Mouse (Mus musculus): Measurements from ENCODE around the gene Sik1.

The Sik1 gene

DNA sequence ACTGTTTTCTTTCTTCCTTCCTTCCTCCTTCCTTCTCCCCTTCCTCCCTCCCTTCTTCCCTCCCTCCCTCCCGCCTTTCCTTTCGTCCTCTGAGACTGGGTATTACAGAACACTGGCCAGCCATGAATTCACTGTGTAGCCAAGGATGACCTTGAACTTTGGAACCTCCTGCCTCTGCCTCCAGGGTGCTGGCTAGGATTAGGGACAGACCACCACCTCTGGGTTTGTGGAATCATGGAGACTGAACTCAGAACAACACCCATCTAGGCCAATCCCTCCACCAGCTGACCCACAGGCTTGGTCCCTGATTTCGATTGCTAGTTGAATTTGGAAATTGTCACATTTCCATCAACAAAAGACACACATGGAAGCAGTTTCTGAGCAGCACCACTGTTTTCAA is 49.1 kb downstream of the Sik1 start:
- DNase-seq (ENCODE audit: low read depth) = no peak

GRCm38 (mm10) chr17:31806025-31806424 is 49.6 kb downstream of the Sik1 start:
- no peak for DNase-seq (ENCODE audit: low read depth)

GRCm38 (mm10) chr17:31805585-31805984 is 50.0 kb downstream of the Sik1 start:
- no peak for DNase-seq (ENCODE audit: low read depth)

DNA sequence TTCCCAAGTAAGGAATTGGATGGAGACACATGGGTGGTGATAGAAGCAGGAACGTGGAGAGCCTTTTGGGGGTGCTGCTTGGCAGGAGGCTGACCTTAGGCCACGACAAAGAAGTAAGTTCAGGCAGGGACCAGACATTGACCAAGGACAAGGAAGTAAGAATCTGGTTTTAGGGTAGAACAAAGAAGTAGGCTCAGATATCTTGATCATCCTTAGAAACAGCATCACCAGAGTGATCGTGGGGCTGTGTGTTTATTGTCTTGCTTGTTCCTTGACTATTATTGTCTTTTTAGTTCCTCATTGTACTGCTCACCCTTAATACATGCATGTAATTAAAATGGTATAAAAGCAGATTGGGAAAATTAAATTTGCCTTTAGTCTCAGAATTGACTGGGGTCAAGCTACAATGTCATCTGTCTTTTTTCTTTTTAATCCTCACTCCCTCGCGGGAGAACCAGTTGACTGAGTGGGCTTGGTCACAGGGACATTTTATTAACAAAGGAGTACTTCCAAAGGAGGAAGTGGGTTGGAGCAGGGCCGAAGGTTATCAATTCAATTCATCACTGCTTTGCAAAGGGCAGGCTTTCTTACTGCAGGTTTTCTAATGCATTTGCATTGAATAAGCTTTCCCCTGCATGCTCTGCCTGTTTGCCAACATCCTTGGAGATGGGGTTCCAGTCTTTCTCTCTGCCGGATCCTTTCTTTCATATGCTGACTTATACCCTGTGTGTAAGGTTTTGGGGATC is 53.2 kb downstream of the Sik1 start:
- DNase-seq (ENCODE audit: low read depth) = no peak

DNA sequence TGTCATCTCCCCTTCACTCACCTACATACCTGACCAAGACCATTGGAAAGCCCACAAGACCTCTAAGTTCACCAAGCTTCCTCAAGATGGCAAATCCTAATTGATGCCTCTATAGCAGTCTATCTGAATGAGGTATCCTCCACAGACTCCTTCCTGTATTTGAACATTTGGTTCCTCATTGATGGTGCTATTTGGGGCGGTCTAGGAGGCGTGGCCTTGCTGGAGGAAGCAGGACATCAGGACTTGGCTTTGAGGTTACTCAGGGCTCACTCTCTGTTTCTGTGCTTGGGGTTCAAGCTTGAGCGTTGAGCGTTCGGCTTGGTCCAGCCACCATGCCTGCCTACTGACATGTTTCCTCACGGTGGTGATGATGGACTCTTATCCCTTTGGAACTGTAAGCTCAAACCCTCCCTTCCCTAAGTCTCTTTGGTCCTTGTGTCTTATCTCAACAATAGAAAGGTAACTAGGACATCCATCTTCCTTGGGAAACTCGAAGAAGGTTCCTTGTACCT is 54.7 kb downstream of the Sik1 start:
- no peak for DNase-seq (ENCODE audit: low read depth)

GRCm38 (mm10) chr17:31795893-31796292 is 59.7 kb downstream of the Sik1 start:
- DNase-seq (ENCODE audit: low read depth) = no peak

All from c-Kit-positive CD71-negative TER-119-negative erythroid progenitor cells, embryonic 14.5 days (primary cell).